Mouse (Mus musculus) retina, embryonic 14.5 days (tissue): ENCODE data around the gene Luc7l2.
"Not testable (repeated sequence)": the region's sequence is repeated elsewhere in the genome, so short reads cannot be mapped to it uniquely, and the experiment has no call there.

Experiments used
- DNase-seq: peaks from one replicate; pipeline ENCODE4 v3.0.0-alpha.2; 2015; ENCODE audit warnings: low spot score

Luc7l2 gene

DNA sequence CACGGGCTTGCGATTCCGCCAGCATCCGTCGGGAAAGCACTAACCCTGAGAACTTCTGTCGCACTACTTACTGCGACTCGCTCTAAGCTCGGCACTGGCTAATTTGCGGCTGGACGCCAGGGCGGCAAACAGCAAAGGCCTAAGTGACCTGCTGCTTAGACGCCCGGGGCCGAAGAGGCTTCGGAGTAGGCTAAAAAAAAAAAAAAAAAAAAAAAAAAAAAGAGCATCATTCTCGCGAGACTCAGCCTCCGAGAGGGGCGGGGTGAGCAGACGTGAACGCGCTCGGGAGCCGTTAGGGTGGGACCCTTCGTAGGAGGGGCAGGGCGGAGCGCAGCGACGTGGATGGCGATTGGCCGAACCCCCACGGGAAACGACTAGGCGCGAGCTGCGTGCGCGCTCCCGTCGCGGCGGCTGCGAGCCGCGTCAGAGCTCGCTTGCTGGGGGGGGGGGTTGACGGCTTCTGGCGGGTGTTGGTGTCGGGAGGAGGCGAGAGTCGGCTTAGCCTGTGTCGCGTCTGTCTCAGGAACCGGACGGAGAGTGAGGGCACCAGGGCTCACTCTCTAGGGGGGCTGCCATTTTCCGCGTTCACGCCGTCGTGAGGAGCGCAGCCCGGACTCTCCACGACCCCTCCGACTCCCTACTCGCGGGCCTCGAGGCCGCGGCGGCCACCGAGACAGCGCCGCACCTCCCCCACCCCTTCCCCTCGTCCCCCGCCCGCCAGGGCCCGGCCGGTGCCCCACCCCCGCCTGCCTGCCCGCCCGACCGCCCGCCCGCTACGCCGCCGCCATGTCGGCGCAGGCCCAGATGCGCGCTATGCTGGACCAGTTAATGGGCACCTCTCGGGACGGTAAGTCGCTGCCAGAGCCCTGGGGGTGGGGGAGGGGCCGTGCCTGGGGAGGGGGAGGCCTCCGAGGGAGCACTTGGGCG, at the start of gene Luc7l2:
Gene Luc7l2 (plus strand): TSS at position 273 of the 927 bp plus-strand sequence.
- DNase-seq: peak; percentile 98

DNA sequence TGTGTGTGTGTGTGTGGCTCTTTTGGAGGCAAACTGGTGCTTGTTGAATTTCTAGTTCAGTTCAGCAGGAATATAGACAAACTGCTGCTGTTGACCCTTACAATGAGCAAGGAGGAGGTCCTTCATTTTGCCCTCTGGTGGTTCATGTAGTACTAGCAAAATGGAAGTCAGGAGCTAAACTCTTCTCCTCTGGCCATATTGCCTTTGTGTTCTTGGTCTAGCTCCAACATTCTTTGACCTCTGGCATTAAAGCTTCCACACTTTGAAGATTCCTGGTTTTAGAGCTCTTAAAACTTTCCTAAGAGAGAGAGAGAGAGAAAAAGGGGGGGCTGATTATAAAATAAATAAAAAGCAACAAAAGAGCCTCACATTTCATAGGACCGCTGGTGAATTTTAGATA, 39.0 kb upstream of the Luc7l2 start:
- no peak for DNase-seq

DNA sequence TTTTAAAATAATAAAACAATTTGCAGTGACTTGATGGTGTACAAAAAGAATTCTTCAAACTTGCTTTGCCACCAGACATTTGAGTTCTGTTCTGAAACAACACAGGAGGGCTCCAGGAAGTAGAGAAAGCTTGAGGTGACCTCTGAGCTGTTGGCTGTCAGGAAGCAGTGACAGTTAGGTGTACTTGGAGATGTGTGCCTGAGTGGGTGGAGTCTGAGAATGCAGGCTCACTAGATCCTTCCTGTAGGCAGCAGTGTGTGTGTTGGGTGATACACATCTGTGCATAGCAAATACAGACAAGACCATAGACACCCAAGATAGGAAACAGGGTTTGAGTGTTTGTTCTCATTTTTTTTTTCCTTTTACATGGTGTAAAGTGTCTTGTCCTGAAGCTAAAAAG, 38.3 kb upstream of the Luc7l2 start:
- no peak for DNase-seq

GRCm38 (mm10) chr6:38515201-38515600, 35.9 kb upstream of the Luc7l2 start:
- no peak for DNase-seq

GRCm38 (mm10) chr6:38523851-38524250, 27.3 kb upstream of the Luc7l2 start:
- no peak for DNase-seq

- peak; percentile 52 for DNase-seq
These were observed 19.8 kb upstream of the Luc7l2 start for GRCm38 (mm10) chr6:38531211-38531820.

DNA sequence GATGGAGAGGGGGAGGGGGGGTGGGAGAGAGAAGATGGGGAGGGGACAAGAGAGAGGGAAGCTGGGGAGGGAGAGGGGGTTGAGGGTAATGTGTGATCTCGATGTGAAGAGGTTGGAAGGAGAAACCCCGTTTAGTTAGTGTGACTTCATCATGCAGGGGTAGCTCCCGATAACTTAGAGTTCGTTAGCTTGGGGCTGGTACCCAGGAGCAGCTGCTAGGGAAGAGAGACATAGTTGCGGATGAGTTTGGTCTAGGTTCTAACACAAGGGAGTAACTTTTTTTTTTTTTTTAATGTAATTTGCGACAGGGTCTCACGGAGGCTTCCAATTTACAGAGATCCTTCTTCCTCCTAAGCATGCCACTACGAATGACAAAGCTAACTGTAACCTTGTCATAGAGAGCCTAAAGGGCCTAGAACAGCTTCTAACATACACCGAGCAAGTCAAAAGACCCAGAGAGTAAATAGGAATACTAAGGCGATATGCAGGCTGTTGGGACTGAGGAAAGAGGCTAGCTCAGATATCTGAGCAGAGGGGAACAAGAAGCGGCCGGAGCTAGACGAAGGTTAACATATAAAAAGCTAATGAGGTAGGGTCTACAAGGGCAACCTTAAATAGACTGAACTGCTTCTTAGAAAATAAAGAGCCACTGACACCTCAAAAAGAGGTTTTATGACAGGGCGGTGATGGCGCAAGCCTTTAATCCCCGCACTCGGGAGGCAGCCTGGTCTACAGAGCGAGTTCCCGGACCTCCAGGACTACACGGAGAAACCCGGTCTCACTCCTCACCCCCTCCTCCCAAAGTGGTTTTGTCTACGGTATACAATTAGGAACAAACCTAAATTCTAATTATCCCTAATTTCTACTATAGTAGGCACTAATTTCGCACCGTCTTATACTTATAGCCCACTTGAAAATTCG, 18.4 kb upstream of the Luc7l2 start:
- DNase-seq: no peak

GRCm38 (mm10) chr6:38533428-38534405, 17.4 kb upstream of the Luc7l2 start, which contains the start of gene Fmc1:
TSS of gene Fmc1 (plus strand) at chr6:38533502.
- peak; percentile 100 for DNase-seq

GRCm38 (mm10) chr6:38534640-38535365, 16.3 kb upstream of the Luc7l2 start:
- peak; percentile 97 for DNase-seq

DNA sequence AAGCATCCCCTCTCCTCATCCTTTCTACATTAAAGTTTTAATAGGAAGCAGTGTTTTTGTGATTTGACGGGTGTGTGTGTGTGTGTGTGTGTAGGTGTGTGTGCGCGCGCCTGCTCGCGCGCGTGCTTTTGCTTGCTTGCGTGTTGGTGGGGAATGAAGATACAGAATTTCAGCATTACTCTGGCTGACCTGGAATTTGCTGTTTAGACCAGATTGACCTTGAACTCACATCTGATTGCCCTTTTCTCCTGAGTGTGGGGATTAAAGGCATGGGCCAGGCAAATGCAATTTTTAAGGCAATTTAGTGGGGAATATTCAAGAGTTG, 15.8 kb upstream of the Luc7l2 start:
- no peak for DNase-seq

DNA sequence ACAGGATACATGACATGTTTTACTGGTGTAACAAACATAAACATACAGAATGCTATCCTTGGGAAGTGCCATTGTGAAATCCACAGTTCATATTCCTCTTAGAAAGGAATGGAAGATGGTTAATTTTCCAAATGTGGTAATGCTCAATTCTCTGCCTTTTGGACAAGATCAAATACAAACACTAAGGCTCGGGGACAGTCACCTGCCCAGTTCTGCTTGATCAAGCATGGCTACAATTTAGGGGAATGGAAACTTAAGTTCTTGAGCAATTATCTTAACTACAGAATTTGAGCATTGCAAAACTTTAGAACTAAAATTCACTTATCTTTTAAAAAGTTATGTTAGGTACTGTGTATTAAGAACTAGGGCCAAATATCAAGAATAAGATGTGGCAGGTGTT, 15.3 kb upstream of the Luc7l2 start:
- no peak for DNase-seq

- DNase-seq: not testable (repeated sequence)
These were observed 7.0 kb upstream of the Luc7l2 start for GRCm38 (mm10) chr6:38544141-38544540.

DNA sequence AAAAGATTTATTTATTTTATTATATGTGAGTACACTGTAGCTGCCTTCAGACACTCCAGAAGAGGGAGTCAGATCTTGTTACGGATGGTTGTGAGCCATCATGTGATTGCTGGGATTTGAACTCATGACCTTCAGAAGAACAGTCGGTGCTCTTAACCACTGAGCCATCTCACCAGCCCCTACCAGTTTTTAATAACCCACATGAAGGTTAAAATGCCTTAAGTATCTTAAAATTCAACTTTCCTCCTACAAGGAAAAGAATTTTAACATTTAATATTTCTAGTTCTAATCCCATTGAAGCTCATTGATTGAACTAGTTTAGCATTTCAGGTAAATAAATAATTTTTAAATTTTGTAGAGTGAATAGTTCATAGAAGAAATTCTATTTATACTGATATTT, 4.1 kb upstream of the Luc7l2 start:
- DNase-seq: not testable (repeated sequence)

GRCm38 (mm10) chr6:38547707-38548106, 3.4 kb upstream of the Luc7l2 start:
- no peak for DNase-seq

GRCm38 (mm10) chr6:38548595-38548994, 2.5 kb upstream of the Luc7l2 start:
- not testable (repeated sequence) for DNase-seq

DNA sequence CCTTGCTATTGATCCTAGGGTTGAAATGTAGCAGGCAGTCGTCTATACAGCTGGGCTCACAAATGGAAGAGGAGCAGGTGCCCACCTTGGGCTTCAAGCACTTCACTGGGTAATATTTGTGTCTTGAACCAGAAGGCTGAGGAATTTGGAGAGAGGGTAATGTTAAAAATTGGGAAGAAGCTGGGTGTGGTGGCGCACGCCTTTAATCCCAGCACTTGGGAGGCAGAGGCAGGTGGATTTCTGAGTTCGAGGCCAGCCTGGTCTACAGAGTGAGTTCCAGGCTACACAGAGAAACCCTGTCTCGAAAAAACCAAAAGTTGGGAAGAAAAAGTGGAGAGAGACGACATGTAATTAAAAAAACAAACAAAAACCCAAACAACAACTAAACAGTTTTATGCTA, 1.3 kb upstream of the Luc7l2 start:
- DNase-seq: not testable (repeated sequence)

DNA sequence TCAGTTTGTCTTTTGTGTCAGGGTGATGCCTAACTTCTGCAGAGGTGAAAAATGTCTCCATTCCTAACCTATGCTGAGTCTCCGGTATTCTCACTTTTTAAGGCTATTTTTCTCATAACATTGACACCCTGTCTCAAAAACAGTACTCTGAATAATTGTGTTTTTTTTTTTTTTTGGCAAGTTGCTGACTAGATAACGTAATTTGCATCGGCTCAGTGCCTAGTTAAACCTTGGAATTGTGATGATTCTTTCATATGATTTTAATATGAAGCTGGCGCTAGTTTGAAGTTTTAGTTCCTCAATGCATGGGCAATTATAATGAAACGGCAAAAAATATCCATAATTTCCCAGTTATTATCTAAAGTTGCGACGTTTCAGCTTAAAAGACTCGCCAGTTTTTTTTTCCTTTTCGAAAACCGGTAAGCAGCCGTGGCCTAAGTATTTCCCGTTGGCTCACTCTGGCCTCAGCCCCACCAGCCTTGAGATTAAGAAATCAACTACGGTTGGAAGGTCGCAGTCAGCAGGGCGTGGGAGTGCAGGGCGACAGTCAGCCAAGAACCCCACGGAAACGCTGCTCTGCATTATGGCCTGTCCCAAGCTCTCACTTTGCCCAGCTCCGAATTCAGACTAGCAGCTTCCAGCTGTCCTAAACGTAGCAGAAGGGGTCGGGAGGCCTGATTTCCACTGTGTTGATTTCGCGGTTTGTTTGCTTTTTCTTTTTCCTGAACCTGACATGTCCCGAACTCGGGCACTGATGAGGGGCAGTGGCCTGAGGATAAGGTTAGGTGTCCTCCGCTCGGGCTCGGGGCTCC, 678 bp upstream of the Luc7l2 start:
- DNase-seq: peak; percentile 65

- DNase-seq: peak; percentile 97
These were observed 978 bp downstream of the Luc7l2 start for GRCm38 (mm10) chr6:38551989-38552635.

DNA sequence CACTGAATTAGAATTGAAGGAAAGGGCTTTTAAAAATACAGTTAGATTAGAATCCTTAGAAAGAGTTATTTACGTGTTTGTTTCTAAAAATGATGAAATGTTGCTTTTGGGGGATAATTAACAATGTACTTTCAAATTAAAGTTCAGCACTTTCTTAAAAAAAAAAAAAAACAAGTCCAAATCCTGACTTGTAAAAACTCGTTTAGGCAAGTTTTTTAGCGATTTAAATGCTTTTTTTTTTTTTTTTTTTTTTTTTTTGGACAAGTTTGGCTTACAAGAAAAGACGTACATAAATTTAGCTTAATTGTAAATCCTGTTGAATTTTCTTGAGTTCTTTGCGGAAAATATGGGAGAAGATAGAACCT, 1.5 kb downstream of the Luc7l2 start:
- no peak for DNase-seq
